Mouse (Mus musculus) bone marrow macrophage, adult 2 months (primary cell): ENCODE data around the gene Zfp46.

ENCODE experiments used
- CTCF ChIP-seq: IDR thresholded peaks from 2 replicates; pipeline ENCODE4 v1.5.1; 2012; ENCODE audit warnings: low read depth, mild to moderate bottlenecking, low read length, moderate library complexity
- POLR2A ChIP-seq: IDR thresholded peaks from 2 replicates; pipeline ENCODE4 v1.6.1; 2012; ENCODE audit warnings: mild to moderate bottlenecking, low read depth, low read length, borderline replicate concordance

- TF ChIP-seq CTCF (no peak), POLR2A (no peak)
Measured at GRCm38 (mm10) chr4:136261912-136262311, 22.6 kb upstream of the Zfp46 start.
